Mouse (Mus musculus): ENCODE results near the gene Nmb. TPM values are rescaled to one million over a fixed set of nuclear protein-coding genes. Genes with fewer than 3 reads are reported as not detected.

Nmb gene
- polyA plus RNA-seq, 1 experiment from 2014 or later: 4.9 TPM

- no peak overlapping the region; the same call in 1 of the 2 replicates for H3K9ac ChIP-seq (replicated peaks; ENCODE audit: low read depth, low read length)
- H3K4me2 ChIP-seq (replicated peaks; ENCODE audit: low read depth, low read length): peak overlapping the region; percentile 78
- H3K36me3 ChIP-seq (ENCODE audit: control insufficient read depth, insufficient read depth, low read length): no peaks in the 10 kb centered on the region
- H3K4me1 ChIP-seq (ENCODE audit: control insufficient read depth, insufficient read depth, low read length): peaks cover 13% of the 10 kb centered on the region; the same call in 1 of the 2 replicates
- no peaks in the 10 kb centered on the region for H3K9me3 ChIP-seq (ENCODE audit: control insufficient read depth, low read depth, low read length)
- no peaks in the 10 kb centered on the region for H3K27me3 ChIP-seq (ENCODE audit: control insufficient read depth, insufficient read depth, low read length)
- no peak overlapping the region for H3K27ac ChIP-seq (ENCODE audit: low read length)
- ATAC-seq (ENCODE audit: insufficient number of reproducible peaks, insufficient read depth, low FRiP score, low read depth): no peak
- no peak overlapping the region for H3K4me3 ChIP-seq (ENCODE audit: low read depth, low read length)
- WGBS: 91% methylated on average over 11 of the region's 11 CpGs
Observed at GRCm38 (mm10) chr7:80903625-80904422, 1.1 kb downstream of the Nmb start.

DNA sequence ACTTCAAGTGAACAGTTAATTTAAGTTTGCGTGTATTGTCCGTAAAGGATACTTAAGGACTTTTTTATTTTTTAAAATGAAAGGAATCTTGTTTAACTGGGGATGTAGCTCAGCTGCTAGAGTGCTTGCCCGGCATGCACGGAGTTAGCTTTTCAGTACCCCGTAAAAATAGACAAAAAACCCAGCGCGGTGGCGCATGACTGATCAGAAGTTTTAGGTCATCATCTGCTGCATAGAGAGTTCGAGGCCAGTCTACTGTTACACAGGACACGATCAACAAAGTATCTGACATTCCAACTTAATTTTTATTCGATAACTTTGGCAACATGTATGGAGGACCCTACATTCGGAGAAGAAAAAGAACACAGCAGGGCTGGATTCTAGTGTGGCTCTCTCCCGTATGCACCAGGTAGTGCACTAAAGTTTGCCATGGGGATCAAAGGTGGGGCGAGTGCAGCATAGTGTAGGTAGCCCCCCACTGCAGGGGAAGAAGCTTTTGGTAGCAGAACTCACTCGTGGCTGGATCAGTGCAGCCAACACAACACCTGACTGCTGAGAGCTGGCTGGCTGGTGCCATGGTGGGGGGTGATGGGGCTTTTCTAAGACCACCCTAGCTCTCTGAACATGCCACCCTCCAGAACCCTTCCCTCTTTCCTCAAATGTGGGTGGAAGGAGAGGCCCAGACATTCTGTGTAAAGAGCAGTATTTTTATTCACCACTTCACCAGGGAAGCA is 3.2 kb downstream of the Nmb start:
- Histone ChIP-seq H3K9me3 (ENCODE audit: control insufficient read depth, low read depth, low read length) (no peaks in the 10 kb centered on the region), H3K27me3 (ENCODE audit: control insufficient read depth, insufficient read depth, low read length) (no peaks in the 10 kb centered on the region), H3K36me3 (ENCODE audit: control insufficient read depth, insufficient read depth, low read length) (peaks cover 8% of the 10 kb centered on the region; the same call in 1 of the 2 replicates), H3K4me3 (ENCODE audit: low read depth, low read length) (peak overlapping the region; percentile 65), H3K27ac (ENCODE audit: low read length) (no peak overlapping the region; the same call in 1 of the 2 replicates), H3K4me2 (replicated peaks; ENCODE audit: low read depth, low read length) (peak overlapping the region; percentile 48), H3K4me1 (ENCODE audit: control insufficient read depth, insufficient read depth, low read length) (peaks cover 13% of the 10 kb centered on the region; the same call in 1 of the 2 replicates), H3K9ac (replicated peaks; ENCODE audit: low read depth, low read length) (peak overlapping the region; percentile 51; the same call in 1 of the 2 replicates)
- WGBS: 31% methylated on average over 15 of the region's 15 CpGs
- ATAC-seq (ENCODE audit: insufficient number of reproducible peaks, insufficient read depth, low FRiP score, low read depth): no peak

- H3K4me2 ChIP-seq (replicated peaks; ENCODE audit: low read depth, low read length): peak within 1 kb of the TSS; percentile 85
- H3K27ac ChIP-seq (ENCODE audit: low read length): peak within 1 kb of the TSS; percentile 11; the same call in 1 of the 2 replicates
- no peaks in the 10 kb centered on the region for H3K27me3 ChIP-seq (ENCODE audit: control insufficient read depth, insufficient read depth, low read length)
- H3K4me1 ChIP-seq (ENCODE audit: control insufficient read depth, insufficient read depth, low read length): peaks cover 13% of the 10 kb centered on the region; the same call in 1 of the 2 replicates
- whole genome bisulfite sequencing: under 1% methylated on average over 36 of the region's 36 CpGs
- H3K4me3 ChIP-seq (ENCODE audit: low read depth, low read length): peak within 1 kb of the TSS; percentile 65
- H3K36me3 ChIP-seq (ENCODE audit: control insufficient read depth, insufficient read depth, low read length): peaks cover 8% of the 10 kb centered on the region; the same call in 1 of the 2 replicates
- peak; percentile 92 for ATAC-seq (ENCODE audit: insufficient number of reproducible peaks, insufficient read depth, low FRiP score, low read depth)
- no peaks in the 10 kb centered on the region for H3K9me3 ChIP-seq (ENCODE audit: control insufficient read depth, low read depth, low read length)
- H3K9ac ChIP-seq (replicated peaks; ENCODE audit: low read depth, low read length): peak within 1 kb of the TSS; percentile 51
Observed at GRCm38 (mm10) chr7:80900944-80901501, 3.9 kb downstream of the Nmb start, which contains the start of gene Wdr73. TSS of gene Wdr73 (minus strand) at chr7:80901269.

- ATAC-seq (ENCODE audit: insufficient number of reproducible peaks, insufficient read depth, low FRiP score, low read depth): no peak
- no peak overlapping the region for H3K9ac ChIP-seq (replicated peaks; ENCODE audit: low read depth, low read length)
- H3K27ac ChIP-seq (ENCODE audit: low read length): no peak overlapping the region
- H3K4me3 ChIP-seq (ENCODE audit: low read depth, low read length): no peak overlapping the region
- 0 out of 2 replicates have a peak, but pooled peaks cover 7% of the 10 kb centered on the region for H3K4me1 ChIP-seq (ENCODE audit: control insufficient read depth, insufficient read depth, low read length)
- no peak overlapping the region for H3K4me2 ChIP-seq (replicated peaks; ENCODE audit: low read depth, low read length)
- H3K36me3 ChIP-seq (ENCODE audit: control insufficient read depth, insufficient read depth, low read length): peaks cover 22% of the 10 kb centered on the region
- WGBS: 90% methylated on average over 4 of the region's 4 CpGs
- no peaks in the 10 kb centered on the region for H3K9me3 ChIP-seq (ENCODE audit: control insufficient read depth, low read depth, low read length)
- H3K27me3 ChIP-seq (ENCODE audit: control insufficient read depth, insufficient read depth, low read length): no peaks in the 10 kb centered on the region
Observed at GRCm38 (mm10) chr7:80897721-80898120, 7.2 kb downstream of the Nmb start.

GRCm38 (mm10) chr7:80897134-80897533 is 7.7 kb downstream of the Nmb start:
- no peak overlapping the region for H3K4me3 ChIP-seq (ENCODE audit: low read depth, low read length)
- H3K27ac ChIP-seq (ENCODE audit: low read length): no peak overlapping the region
- ATAC-seq (ENCODE audit: insufficient number of reproducible peaks, insufficient read depth, low FRiP score, low read depth): no peak
- 0 out of 2 replicates have a peak, but pooled peaks cover 7% of the 10 kb centered on the region for H3K4me1 ChIP-seq (ENCODE audit: control insufficient read depth, insufficient read depth, low read length)
- H3K4me2 ChIP-seq (replicated peaks; ENCODE audit: low read depth, low read length): no peak overlapping the region
- H3K9me3 ChIP-seq (ENCODE audit: control insufficient read depth, low read depth, low read length): no peaks in the 10 kb centered on the region
- H3K27me3 ChIP-seq (ENCODE audit: control insufficient read depth, insufficient read depth, low read length): no peaks in the 10 kb centered on the region
- 83% methylated on average over 7 of the region's 7 CpGs for WGBS
- no peak overlapping the region for H3K9ac ChIP-seq (replicated peaks; ENCODE audit: low read depth, low read length)
- H3K36me3 ChIP-seq (ENCODE audit: control insufficient read depth, insufficient read depth, low read length): peaks cover 27% of the 10 kb centered on the region

GRCm38 (mm10) chr7:80894815-80895519 is 9.9 kb downstream of the Nmb start:
- H3K4me1 ChIP-seq (ENCODE audit: control insufficient read depth, insufficient read depth, low read length): 0 out of 2 replicates have a peak, but pooled peaks cover 1% of the 10 kb centered on the region
- H3K4me2 ChIP-seq (replicated peaks; ENCODE audit: low read depth, low read length): no peak overlapping the region
- H3K27ac ChIP-seq (ENCODE audit: low read length): no peak overlapping the region
- no peak overlapping the region for H3K9ac ChIP-seq (replicated peaks; ENCODE audit: low read depth, low read length)
- H3K4me3 ChIP-seq (ENCODE audit: low read depth, low read length): no peak overlapping the region
- WGBS: 94% methylated on average over 14 of the region's 14 CpGs
- no peak for ATAC-seq (ENCODE audit: insufficient number of reproducible peaks, insufficient read depth, low FRiP score, low read depth)
- H3K36me3 ChIP-seq (ENCODE audit: control insufficient read depth, insufficient read depth, low read length): peaks cover 41% of the 10 kb centered on the region
- H3K27me3 ChIP-seq (ENCODE audit: control insufficient read depth, insufficient read depth, low read length): no peaks in the 10 kb centered on the region
- no peaks in the 10 kb centered on the region for H3K9me3 ChIP-seq (ENCODE audit: control insufficient read depth, low read depth, low read length)

DNA sequence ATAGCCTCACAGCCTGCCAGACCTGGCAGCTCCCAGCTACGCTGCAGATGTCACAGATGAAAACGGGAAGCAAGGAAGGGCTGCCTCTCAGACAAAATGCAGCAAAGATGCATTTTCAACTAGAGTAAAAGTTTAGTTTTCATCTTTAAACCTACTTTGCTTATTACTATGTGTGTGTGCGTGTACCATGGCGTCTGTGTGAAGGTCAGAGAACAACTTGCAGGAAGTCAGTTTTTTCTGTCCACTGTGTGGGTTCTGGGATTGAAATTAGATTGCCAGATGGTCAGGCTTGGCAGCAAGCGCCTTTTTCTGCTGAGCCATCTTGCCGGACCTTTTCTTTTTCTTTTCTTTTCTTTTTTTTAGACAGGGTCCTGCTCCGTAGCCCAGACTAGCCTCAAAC is 10.7 kb downstream of the Nmb start:
- H3K9me3 ChIP-seq (ENCODE audit: control insufficient read depth, low read depth, low read length): no peaks in the 10 kb centered on the region
- ATAC-seq (ENCODE audit: insufficient number of reproducible peaks, insufficient read depth, low FRiP score, low read depth): no peak
- H3K9ac ChIP-seq (replicated peaks; ENCODE audit: low read depth, low read length): no peak overlapping the region
- H3K4me3 ChIP-seq (ENCODE audit: low read depth, low read length): no peak overlapping the region
- no peaks in the 10 kb centered on the region for H3K27me3 ChIP-seq (ENCODE audit: control insufficient read depth, insufficient read depth, low read length)
- peaks cover 45% of the 10 kb centered on the region for H3K36me3 ChIP-seq (ENCODE audit: control insufficient read depth, insufficient read depth, low read length)
- H3K4me2 ChIP-seq (replicated peaks; ENCODE audit: low read depth, low read length): no peak overlapping the region
- WGBS: 92% methylated on average over 7 of the region's 7 CpGs
- H3K4me1 ChIP-seq (ENCODE audit: control insufficient read depth, insufficient read depth, low read length): 0 out of 2 replicates have a peak, but pooled peaks cover 5% of the 10 kb centered on the region
- H3K27ac ChIP-seq (ENCODE audit: low read length): no peak overlapping the region

DNA sequence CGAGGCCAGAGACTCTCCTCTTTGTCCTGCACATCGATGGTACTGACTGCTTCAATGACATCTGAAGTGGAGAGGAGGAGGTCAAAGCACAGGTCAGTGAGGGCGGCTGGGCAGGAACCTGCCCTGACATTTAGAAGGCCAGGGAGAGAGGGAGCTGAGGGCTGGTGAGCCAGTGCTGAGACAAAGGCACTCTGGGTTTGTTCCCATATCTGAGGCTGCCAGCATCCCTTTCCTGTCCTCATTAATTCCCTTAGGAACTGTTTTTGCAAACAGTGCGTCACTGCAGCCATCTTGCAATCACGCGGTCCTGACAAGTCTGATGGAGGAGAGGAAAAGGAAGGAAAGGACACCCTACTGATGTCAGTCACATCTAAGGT is 11.1 kb downstream of the Nmb start:
- peaks cover 45% of the 10 kb centered on the region for H3K36me3 ChIP-seq (ENCODE audit: control insufficient read depth, insufficient read depth, low read length)
- H3K27me3 ChIP-seq (ENCODE audit: control insufficient read depth, insufficient read depth, low read length): no peaks in the 10 kb centered on the region
- no peak for ATAC-seq (ENCODE audit: insufficient number of reproducible peaks, insufficient read depth, low FRiP score, low read depth)
- H3K4me2 ChIP-seq (replicated peaks; ENCODE audit: low read depth, low read length): no peak overlapping the region
- H3K4me3 ChIP-seq (ENCODE audit: low read depth, low read length): no peak overlapping the region
- 0 out of 2 replicates have a peak, but pooled peaks cover 9% of the 10 kb centered on the region for H3K4me1 ChIP-seq (ENCODE audit: control insufficient read depth, insufficient read depth, low read length)
- H3K9me3 ChIP-seq (ENCODE audit: control insufficient read depth, low read depth, low read length): no peaks in the 10 kb centered on the region
- no peak overlapping the region for H3K9ac ChIP-seq (replicated peaks; ENCODE audit: low read depth, low read length)
- H3K27ac ChIP-seq (ENCODE audit: low read length): no peak overlapping the region
- 76% methylated on average over 6 of the region's 6 CpGs for WGBS

All from stomach, embryonic 14.5 days (tissue).